Mouse (Mus musculus) small intestine, adult 2 months (tissue): ENCODE measurements around the gene Art5.

Experiments used
- CTCF ChIP-seq: fragments of 200-500 bp; IDR thresholded peaks from 2 replicates; pipeline ENCODE4 v1.5.1; 2012; ENCODE audit warnings: low read depth, mild to moderate bottlenecking, control low read depth, inconsistent platforms, low read length, moderate library complexity, mixed read lengths; ENCODE audit not compliant: insufficient replicate concordance, insufficient read length; ENCODE audit errors: extremely low read depth
- POLR2A ChIP-seq: fragments of 200-500 bp; IDR thresholded peaks from 2 replicates; pipeline ENCODE4 v1.6.1; 2012; ENCODE audit warnings: low read depth, mild to moderate bottlenecking, control low read depth, inconsistent platforms, low read length, moderate library complexity

GRCm38 (mm10) chr7:102084041-102084696 is 25.1 kb downstream of the Art5 start:
- TF ChIP-seq POLR2A = no peak
- no peak for TF ChIP-seq CTCF
